Mouse (Mus musculus) right cerebral cortex, postnatal 36 days (tissue): ENCODE results near the gene Sez6l2.

ENCODE experiments used
- DNase-seq, 2 experiments: peaks; one replicate each; pipeline ENCODE4 v3.0.0; 2022; ENCODE audit warnings: low spot score in 2 of 2, mixed read lengths in 1 of 2

Sez6l2 gene

GRCm38 (mm10) chr7:126959780-126960179 lies 9.4 kb downstream of the Sez6l2 start:
- no peak for DNase-seq

GRCm38 (mm10) chr7:126961095-126961494 lies 10.7 kb downstream of the Sez6l2 start:
- DNase-seq, result no peak

DNA sequence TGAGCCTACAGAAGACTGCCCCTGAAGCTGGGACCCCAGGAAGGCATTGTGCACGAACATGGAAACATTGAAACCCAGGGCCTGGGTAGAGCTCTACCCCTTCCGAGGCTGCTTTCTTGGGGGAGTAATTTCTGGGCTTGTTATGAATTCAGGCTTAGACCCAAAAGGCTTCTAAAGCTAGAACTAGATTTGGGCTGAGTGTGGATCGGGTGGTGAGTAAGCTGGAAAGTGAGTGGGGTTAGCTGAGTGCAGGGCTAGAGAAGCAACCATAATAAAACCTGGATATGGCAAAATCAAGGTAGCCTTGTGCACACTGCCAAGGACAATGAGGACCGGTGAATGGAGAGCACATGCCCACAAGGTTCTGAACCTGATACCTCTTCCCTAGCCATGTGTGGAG lies 11.6 kb downstream of the Sez6l2 start:
- DNase-seq, result no peak

DNA sequence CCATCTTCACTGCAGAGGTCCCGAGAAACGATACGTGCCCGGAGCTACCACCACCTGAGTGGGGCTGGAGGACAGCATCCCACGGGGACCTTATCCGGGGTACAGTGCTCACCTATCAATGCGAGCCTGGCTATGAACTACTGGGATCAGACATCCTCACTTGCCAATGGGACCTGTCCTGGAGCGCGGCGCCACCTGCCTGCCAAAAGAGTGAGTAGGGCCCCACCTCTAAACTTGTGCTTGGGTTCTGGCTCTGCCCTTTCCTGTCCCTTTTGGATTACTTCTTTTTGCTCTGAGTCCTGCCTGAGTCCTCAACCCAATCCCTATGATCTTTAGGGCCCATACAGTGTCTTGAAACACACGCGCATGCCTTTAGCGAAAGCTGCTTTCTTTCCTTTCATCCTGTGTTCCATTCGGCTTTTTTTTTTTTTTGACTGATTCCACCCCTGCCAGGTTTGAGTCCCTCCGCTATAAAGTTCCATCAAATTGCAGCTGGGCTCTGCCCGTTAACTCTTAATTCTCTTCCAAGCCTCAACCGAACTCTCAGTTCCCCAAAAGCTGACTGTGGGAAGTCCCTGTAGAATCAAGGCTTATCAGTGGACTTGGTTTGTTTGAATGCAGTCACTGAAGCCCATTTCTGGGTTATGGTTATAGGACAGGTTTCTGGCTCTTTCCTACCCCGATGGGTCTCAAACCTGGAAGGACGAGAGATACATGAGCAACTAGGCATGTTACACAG lies 13.4 kb downstream of the Sez6l2 start:
- DNase-seq, result no peak

DNA sequence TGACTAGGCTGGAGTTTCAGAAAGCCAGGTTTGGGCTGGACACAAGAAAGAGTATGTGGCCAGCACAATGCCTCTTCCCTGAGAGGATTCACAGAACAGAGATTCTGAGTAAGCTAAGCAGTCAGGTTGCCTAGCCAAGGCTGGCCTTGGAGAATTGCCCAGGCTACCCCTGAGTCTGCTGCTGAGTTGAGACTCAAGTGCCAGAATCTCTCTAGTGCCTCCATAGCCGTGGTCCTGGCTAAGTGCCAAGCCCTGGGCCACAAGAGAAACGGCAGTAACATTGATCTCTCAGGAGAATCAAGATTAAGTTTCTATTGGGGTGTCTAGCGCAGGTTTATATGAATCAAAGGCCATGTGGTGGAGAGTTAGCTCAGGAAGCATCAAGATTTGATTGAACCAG lies 15.2 kb downstream of the Sez6l2 start:
- DNase-seq, result no peak

DNA sequence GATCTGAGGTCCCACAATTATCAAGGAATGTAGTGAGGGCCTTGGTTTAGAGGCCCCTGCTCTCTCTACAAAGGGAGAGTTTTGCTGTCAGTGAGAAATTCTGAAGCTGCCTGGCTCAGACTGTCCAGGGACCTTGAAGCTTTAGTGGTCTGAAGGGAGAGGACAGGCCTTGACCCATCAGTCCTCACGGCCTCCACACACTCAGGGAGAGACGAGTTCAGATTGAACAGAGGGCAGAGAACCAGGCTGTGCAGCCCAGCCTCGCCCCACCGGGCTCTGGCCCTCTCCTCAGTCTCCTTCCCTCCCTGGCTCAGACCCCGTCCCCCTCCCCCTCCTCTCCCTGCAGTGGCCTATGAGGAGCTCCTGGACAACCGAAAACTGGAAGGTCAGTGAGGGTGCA lies 17.0 kb downstream of the Sez6l2 start:
- DNase-seq, result no peak

- no peak for DNase-seq
These were observed 25.1 kb downstream of the Sez6l2 start for GRCm38 (mm10) chr7:126975493-126975892.

- no peak for DNase-seq
These were observed 25.4 kb downstream of the Sez6l2 start, which contains the start of gene Cdipt for GRCm38 (mm10) chr7:126975893-126975949. Gene Cdipt, plus strand, starts transcription at chr7:126975914.

DNA sequence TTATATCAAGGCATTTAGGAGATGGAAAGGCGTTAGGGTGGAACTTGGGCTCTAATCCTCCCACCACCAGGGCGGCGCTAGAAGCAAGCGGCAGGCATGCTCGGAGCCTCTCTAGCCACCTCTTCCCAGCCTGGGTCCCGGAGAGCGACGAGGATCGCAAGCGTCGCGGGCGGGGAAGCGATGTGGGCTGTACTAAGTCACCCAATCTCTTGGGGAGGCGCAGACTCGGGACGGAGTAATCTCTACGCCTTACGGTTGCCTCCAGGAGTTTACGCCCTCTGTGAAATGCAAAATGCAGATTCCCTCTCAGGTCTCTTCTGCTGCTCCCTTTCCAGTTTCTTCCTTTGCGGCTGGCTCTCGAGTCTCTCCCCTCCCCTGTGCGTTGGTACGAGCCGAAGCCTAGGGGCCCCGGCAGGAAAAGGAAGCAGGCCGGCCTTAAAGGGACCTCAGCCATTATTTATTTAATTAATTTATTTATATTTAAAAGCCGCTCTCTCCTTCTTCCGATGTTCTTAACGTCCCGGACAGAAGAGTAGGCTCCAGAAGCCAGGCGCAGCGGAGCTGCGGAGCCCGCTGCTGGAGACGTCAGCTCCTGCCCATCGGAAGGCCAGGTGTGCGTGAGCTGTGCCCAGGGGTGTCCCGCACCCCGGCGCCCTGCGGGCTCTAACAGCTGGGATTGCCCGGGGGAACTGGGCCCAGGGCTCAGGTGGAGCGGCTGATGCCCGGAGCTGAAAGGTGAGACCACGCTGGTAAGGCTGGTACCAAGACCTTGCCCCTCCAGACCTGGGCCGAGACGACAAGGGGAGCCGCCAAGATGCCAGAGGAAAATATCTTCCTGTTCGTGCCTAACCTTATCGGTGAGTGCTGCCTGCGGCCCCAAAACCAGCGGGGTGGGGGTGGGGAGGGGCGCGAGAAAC lies 25.8 kb downstream of the Sez6l2 start, which contains the start of gene Cdiptos:
Cdiptos (minus strand) TSS at position 149 of the 917 bp plus-strand sequence.
- DNase-seq, result peak; percentile 90 to 93

DNA sequence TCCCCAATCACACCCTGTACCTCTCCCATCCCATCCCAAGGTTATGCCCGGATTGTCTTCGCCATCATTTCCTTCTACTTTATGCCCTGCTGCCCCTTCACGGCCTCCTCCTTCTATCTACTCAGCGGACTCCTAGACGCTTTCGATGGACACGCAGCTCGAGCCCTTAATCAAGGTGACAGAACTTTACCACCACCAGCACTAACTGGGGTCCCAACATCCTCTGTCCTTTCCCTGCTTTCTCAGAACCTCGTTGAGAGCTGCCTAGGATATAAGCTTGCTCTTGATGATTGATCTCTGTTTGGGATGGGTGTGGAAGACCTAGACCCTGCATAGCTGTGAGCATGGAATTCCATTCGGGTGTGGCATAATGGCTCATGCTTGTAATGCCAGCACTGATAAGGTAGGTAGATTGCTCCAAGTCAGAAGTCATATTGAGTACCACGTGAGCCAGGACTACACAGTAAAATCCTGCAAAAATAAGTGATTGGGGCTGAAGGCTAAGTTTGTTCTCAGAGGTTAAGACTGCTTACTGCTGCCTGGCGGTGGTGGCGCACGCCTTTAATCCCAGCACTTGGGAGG lies 26.6 kb downstream of the Sez6l2 start:
- no peak for DNase-seq

DNA sequence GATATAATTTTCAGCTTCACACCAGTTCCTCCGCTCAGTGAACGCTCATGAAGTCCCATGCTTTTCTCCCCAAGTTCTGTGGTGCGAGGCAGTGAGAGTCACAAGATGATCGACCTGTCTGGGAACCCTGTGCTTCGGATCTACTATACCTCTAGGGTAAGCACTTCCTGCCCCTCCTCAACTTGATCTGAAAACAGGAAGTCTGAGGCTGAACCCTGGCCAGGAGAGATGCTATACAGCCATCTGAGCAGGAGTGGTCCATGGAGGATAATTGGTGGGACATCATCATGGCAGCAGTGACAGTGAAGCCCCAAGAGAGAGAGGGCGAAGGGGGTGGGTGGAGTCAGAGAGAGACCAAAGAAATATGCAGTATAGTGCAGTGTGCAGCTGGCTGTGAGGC lies 28.5 kb downstream of the Sez6l2 start:
- no peak for DNase-seq

DNA sequence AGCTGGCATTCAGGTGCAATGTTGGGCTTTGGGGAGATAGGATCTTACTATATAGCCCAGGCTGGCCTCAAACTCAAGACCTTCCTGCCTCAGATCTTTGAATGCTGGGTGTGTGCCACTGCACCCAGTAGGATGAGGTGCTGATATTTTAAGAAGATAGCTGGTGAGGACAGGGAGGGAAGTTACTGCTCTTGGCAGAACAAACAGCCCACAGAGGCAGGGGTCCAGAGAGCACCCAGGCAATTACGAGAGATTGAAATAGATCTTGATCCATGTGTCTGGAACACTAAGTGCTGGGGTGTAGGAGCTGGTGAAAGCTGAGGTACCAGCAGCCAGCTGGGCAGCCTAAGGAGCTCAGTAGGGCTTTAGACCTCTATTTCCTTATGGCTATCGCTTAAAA lies 31.2 kb downstream of the Sez6l2 start:
- no peak for DNase-seq

DNA sequence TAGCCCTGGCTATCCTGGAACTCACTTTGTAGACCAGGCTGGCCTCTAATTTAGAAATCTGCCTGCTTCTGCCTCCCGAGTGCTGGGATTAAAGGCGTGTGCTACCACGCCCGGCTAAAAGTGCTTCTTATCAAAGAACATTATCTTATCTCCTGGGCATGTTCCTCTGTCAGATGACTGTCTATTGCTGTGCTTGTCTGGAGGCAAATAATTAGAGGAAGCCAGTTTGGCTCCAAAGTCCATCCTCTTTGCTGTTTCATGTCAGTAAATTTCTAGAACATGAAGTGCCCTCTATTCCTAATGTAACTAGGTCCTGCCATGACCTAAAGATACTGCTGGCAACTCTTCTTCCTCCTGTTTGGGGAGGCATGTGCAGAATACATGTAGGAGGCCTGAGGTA lies 31.7 kb downstream of the Sez6l2 start:
- no peak for DNase-seq

- DNase-seq, result no peak
These were observed 32.8 kb downstream of the Sez6l2 start for GRCm38 (mm10) chr7:126983113-126983512.

GRCm38 (mm10) chr7:126984667-126985444 lies 34.5 kb downstream of the Sez6l2 start:
- peak; percentile 47 to 70 for DNase-seq

- peak in 1 of 2 experiments; percentile 49 for DNase-seq
These were observed 36.0 kb downstream of the Sez6l2 start for GRCm38 (mm10) chr7:126986319-126986718.

GRCm38 (mm10) chr7:126988816-126989215 lies 38.5 kb downstream of the Sez6l2 start:
- DNase-seq, result no peak

- DNase-seq, result no peak
These were observed 46.1 kb downstream of the Sez6l2 start for GRCm38 (mm10) chr7:126996449-126996848.

DNA sequence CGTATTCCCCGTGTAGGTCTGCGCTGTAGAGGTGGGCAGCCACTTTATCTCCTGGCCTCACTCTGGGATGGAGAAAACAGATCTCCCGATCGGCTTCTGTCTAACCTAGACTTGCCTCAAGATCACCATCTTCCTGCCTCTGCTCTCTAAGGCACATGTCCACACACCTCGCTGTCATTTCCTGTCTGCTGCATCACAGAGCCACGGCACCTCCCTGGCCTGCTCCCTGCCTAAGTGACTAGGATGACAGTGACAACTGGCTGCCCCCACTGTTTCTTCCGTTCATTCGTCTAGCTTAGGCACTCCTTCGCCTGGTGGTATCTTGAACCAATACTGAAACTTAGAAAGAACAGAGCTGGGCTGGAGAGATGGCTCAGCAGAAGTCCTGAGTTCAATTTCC lies 49.2 kb downstream of the Sez6l2 start:
- DNase-seq, result no peak

DNA sequence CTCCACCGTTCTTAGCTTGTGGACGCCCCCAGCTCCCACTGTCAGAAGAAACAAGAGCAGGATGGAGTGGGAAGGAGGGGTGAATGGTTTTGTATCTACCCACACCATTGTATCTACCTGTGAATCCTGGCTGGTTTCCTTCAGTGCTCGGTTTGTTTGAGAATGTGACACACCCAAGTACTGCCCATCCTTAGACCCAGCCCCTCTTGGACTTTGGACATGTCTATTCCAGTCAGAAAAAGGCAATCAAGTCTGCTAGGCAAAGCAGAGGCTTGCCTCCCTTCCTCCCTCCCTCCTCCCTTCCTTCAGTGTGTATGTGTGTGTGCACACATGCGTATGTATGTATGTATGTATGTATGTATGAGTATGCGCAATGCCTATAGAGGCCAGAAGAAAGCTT lies 53.3 kb downstream of the Sez6l2 start:
- DNase-seq, result no peak

DNA sequence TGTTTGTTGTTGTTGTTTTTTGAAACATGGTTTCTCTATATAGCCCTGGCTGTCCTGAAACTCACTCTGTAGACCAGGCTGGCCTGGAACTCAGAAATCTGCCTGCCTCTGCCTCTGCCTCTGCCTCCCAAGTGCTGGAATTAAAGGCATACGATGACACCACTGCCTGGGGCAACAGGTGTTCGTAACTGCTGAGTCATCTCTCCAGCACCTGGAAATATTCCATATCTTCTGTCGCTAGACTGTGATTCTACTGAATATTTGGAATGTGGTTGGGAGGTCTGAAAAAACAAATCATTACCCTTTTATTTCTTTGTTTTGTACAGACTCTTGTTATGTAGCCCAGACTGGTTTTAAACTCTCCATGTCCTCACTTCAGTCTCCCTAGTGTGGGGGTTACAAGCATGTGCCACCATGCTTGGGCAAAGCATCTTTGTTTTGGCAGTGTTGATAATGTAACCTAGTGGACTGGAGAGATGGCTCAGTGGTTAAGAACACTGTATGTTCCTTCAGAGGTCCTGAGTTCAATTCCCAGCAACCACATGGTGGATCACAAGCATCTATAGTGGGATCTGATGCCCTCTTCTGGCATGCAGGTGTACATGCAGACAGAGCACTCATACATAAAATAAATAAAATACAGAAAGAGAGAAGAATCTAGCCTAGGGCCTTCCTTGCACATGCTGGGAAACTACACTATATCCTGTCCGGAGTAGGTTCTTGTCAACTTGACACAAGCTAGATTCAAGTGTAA lies 53.9 kb downstream of the Sez6l2 start:
- DNase-seq, result no peak
